Mouse (Mus musculus) hindbrain, postnatal 0 days (tissue): Measurements from ENCODE around the gene Sesn2. TPM values are rescaled to one million over a fixed set of nuclear protein-coding genes. Genes with fewer than 3 reads are reported as not detected.
A peak's percentile ranks its signal among the peaks of the same experiment; 100 is the strongest.

Experiments
- ATAC-seq: fragments of 200-750 bp; cut with Nextera tagmentation; 2 replicates; pipeline ENCODE4 v1.8.0; 2017; ENCODE audit warnings: mild to moderate bottlenecking, moderate TSS enrichment, moderate library complexity
- DNase-seq: peaks from one replicate; pipeline ENCODE4 v3.0.0-alpha.2; 2015; ENCODE audit warnings: low spot score
- H3K27ac ChIP-seq: fragments of 300-500 bp; sonication (generic); 2 replicates; pipeline ENCODE4 v1.5.1; 2014; ENCODE audit warnings: mild to moderate bottlenecking
- H3K27me3 ChIP-seq: fragments of 300-500 bp; sonication (generic); 2 replicates; pipeline ENCODE4 v1.6.1; 2014; ENCODE audit warnings: low read length, mixed read lengths; ENCODE audit not compliant: insufficient read depth
- H3K36me3 ChIP-seq: fragments of 300-500 bp; sonication (generic); 2 replicates; pipeline ENCODE4 v1.6.1; 2014; ENCODE audit warnings: low read length, mixed read lengths; ENCODE audit not compliant: insufficient read depth
- H3K4me1 ChIP-seq: fragments of 300-500 bp; sonication (generic); 2 replicates; pipeline ENCODE4 v1.6.1; 2014; ENCODE audit warnings: antibody characterized with exemption, low read length, mixed read lengths; ENCODE audit not compliant: insufficient read depth
- H3K4me2 ChIP-seq: fragments of 300-500 bp; sonication (generic); 2 replicates; pipeline ENCODE4 v1.6.1; 2014; ENCODE audit warnings: low read depth, mild to moderate bottlenecking, low read length, moderate library complexity, mixed read lengths
- H3K4me3 ChIP-seq: fragments of 300-500 bp; sonication (generic); 2 replicates; pipeline ENCODE4 v1.5.1; 2014; ENCODE audit warnings: low read length
- H3K9ac ChIP-seq: fragments of 300-500 bp; sonication (generic); replicated peaks from 2 replicates; pipeline ENCODE4 v1.6.1; 2014; ENCODE audit warnings: mild to moderate bottlenecking, low read length, moderate library complexity, mixed read lengths
- H3K9me3 ChIP-seq: fragments of 300-500 bp; sonication (generic); 2 replicates; pipeline ENCODE4 v1.6.1; 2016; ENCODE audit warnings: low read length, mixed read lengths
- CTCF ChIP-seq: IDR thresholded peaks from 2 replicates; pipeline ENCODE4 v1.5.1; 2016; ENCODE audit warnings: antibody characterized with exemption, control low read depth, low read depth
- WGBS: fragments of 180-500 bp; shearing (Covaris S2); extraction: QIAGEN DNeasy Blood & Tissue Kit; methylation state at CpG from one replicate; pipeline ENCODE4 v1.1.7; 2014; 5-methylcytosine and 5-hydroxymethylcytosine counted together
- polyA plus RNA-seq: library from polyadenylated mRNA; unstranded; fragments of >200 nt; fragmentation: Nextera tagmentation; extraction: Ambion mirVana; gene quantifications from 2 replicates; pipeline ENCODE4 v1.2.1, GENCODE M21; 2015
- total RNA-seq: library from RNA; depleted of rRNA; stranded (reverse); fragments of >200 nt; gene quantifications from 2 replicates; pipeline ENCODE4 v1.2.3, GENCODE M21; 2014

The Sesn2 gene
- total and polyA plus RNA-seq, 2 experiments from 2014 or later: 19.9 to 22.8 TPM

DNA sequence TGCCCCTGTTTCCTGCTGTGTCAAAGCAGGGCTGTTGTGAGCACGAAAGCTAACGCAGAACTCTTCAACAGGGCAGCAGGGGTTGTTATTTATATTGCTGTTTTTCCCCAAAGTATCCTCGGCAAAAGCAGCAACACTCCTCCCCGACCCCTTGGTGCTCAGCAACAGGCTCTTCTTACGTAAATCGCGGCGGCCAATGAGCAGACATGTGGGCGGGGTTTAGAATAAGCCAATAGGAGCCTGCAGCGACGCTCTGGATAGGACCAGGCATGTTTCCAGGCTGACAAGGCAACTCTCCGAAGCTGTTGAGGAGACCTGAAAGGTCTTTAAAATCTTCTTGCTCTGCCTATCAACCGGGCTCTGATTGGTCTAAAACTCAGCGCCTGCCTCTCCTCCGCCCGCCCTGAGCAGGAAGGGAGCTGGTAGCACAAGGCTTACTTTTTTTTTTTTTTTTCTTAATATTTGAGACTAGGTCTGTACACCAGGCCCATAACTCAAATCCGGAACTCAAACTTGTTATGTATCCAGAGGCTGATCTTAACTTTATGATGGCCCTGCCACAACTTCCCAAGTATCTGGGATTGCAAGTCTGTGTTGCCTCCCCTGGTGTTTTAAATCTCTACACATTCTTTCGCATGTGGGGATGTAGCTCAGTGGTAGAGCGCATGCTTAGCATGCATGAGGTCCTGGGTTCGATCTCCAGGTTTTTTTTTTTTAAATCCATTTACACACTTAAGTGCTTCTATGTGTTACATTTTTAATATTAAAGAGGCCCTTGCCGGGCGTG, 5.3 kb upstream of the Sesn2 start:
- DNase-seq (peak; percentile 98), ATAC-seq (peak; percentile 96)
- WGBS: 19% methylated on average over 22 of the region's 22 CpGs
- Histone ChIP-seq H3K4me2 (peak overlapping the region; percentile 99), H3K4me3 (peak overlapping the region; percentile 46), H3K9ac (peak overlapping the region; percentile 35; the same call in 1 of the 2 replicates), H3K27me3 (no peaks in the 10 kb centered on the region), H3K27ac (peak overlapping the region; percentile 73), H3K9me3 (no peaks in the 10 kb centered on the region), H3K36me3 (no peaks in the 10 kb centered on the region), H3K4me1 (no peaks in the 10 kb centered on the region)
- TF ChIP-seq CTCF: no peak

GRCm38 (mm10) chr4:132514555-132515135, 4.3 kb upstream of the Sesn2 start:
- peak overlapping the region; percentile 35; the same call in 1 of the 2 replicates for H3K9ac ChIP-seq
- peak overlapping the region; percentile 73 for H3K27ac ChIP-seq
- no peaks in the 10 kb centered on the region for H3K27me3 ChIP-seq
- peak; percentile 91 for DNase-seq
- H3K4me2 ChIP-seq: peak overlapping the region; percentile 99
- no peaks in the 10 kb centered on the region for H3K4me1 ChIP-seq
- no peaks in the 10 kb centered on the region for H3K36me3 ChIP-seq
- H3K4me3 ChIP-seq: peak overlapping the region; percentile 46
- ATAC-seq: no peak
- peak; percentile 86 for TF ChIP-seq CTCF
- WGBS: 2% methylated on average over 21 of the region's 21 CpGs
- H3K9me3 ChIP-seq: no peaks in the 10 kb centered on the region

- peak overlapping the region; percentile 99; the same call in 1 of the 2 replicates for H3K4me2 ChIP-seq
- ATAC-seq (no peak), DNase-seq (no peak)
- no peaks in the 10 kb centered on the region for H3K36me3 ChIP-seq
- no peaks in the 10 kb centered on the region for H3K9me3 ChIP-seq
- 0 out of 2 replicates have a peak, but pooled peaks cover 4% of the 10 kb centered on the region for H3K4me1 ChIP-seq
- H3K27me3 ChIP-seq: no peaks in the 10 kb centered on the region
- H3K27ac ChIP-seq: no peak overlapping the region
- no peak overlapping the region for H3K4me3 ChIP-seq
- no peak overlapping the region for H3K9ac ChIP-seq
- TF ChIP-seq CTCF: no peak
- 35% methylated on average over 14 of the region's 14 CpGs for WGBS
Observed at GRCm38 (mm10) chr4:132513395-132514273, 3.3 kb upstream of the Sesn2 start.

DNA sequence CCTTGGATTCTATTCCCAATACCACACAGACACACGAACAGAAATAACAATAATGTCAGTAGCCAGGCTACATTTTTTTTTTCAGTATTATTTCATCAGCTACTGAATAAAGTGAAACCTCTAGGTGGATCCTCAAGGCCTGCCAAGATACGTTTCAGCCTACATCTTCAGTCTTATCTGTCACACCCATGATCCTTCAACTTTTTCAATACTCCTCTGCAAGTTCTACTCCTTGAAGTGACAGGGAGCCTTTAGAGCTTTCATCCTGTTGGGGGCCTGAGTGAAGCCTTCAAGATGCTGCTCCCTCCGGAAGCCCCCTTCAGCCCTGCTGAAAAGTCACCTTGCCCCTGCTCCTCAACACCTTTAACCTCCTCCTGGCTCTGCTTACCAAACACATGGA, 1.8 kb upstream of the Sesn2 start:
- no peak overlapping the region for H3K4me3 ChIP-seq
- H3K9me3 ChIP-seq: no peaks in the 10 kb centered on the region
- WGBS: 76% methylated on average over 3 of the region's 3 CpGs
- no peak overlapping the region for H3K27ac ChIP-seq
- no peak overlapping the region for H3K4me2 ChIP-seq
- no peaks in the 10 kb centered on the region for H3K36me3 ChIP-seq
- H3K27me3 ChIP-seq: no peaks in the 10 kb centered on the region
- DNase-seq (no peak), ATAC-seq (no peak)
- H3K9ac ChIP-seq: no peak overlapping the region
- TF ChIP-seq CTCF: no peak
- H3K4me1 ChIP-seq: 0 out of 2 replicates have a peak, but pooled peaks cover 4% of the 10 kb centered on the region

- H3K4me2 ChIP-seq: peak overlapping the region; percentile 77
- peak overlapping the region; percentile 91 for H3K4me3 ChIP-seq
- peak overlapping the region; percentile 70 for H3K9ac ChIP-seq
- no peaks in the 10 kb centered on the region for H3K36me3 ChIP-seq
- TF ChIP-seq CTCF: no peak
- peak; percentile 88 for DNase-seq
- peak overlapping the region; percentile 81 for H3K27ac ChIP-seq
- ATAC-seq: peak; percentile 83
- no peaks in the 10 kb centered on the region for H3K9me3 ChIP-seq
- H3K4me1 ChIP-seq: 0 out of 2 replicates have a peak, but pooled peaks cover 4% of the 10 kb centered on the region
- H3K27me3 ChIP-seq: no peaks in the 10 kb centered on the region
- WGBS: under 1% methylated on average over 50 of the region's 52 CpGs
Observed at GRCm38 (mm10) chr4:132509621-132510296, 542 bp downstream of the Sesn2 start.

DNA sequence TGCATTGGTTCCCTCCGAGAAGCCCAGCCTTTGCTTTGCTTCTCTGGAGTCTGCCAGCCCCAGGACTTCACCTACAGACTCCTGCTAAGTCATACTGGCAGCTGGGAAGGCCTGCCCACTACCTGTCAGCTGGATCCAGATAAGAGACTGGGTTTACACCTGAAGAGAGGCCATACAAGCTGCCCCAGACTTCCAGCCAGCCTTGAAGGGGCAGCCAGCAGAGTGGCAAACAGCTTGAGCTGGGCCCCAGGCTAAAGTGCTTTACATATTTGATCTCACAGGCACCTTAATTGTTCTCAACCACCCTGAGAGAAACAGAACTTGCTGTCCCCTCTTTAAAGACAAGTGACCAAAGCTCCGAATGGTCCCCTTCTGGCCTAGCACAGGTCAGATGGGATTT, 3.1 kb downstream of the Sesn2 start:
- H3K27ac ChIP-seq: no peak overlapping the region
- H3K27me3 ChIP-seq: no peaks in the 10 kb centered on the region
- WGBS: 50% methylated on average over 2 of the region's 2 CpGs
- ATAC-seq (no peak), DNase-seq (no peak)
- no peaks in the 10 kb centered on the region for H3K9me3 ChIP-seq
- H3K4me3 ChIP-seq: no peak overlapping the region
- no peaks in the 10 kb centered on the region for H3K36me3 ChIP-seq
- no peak overlapping the region for H3K9ac ChIP-seq
- H3K4me2 ChIP-seq: no peak overlapping the region
- 0 out of 2 replicates have a peak, but pooled peaks cover 4% of the 10 kb centered on the region for H3K4me1 ChIP-seq
- TF ChIP-seq CTCF: no peak
